ENCODE assay signal across 16 mouse cellular contexts in genomic region chr2:166565503-166565902, GRCm38 (mm10).
DNase-seq lines count a peak whose midpoint lies in the region; ATAC-seq and TF ChIP-seq lines count a peak whose summit lies in the region.
"Had no signal": no experiment of that assay in that cellular context is flagged by ENCODE, and none has a peak within 500 bp of the region (broad histone marks: within the 10 kb centered on the region; RNA-seq: fewer than 3 reads in every experiment).

No protein-coding gene starts in this region.

- no peak overlapping the region for H3K27ac ChIP-seq in liver, postnatal 0 days (ENCODE audit: low read depth)
- H3K27ac ChIP-seq in kidney, adult 2 months (ENCODE audit: insufficient read depth, low read depth, low read length), result no peak overlapping the region
- H3K27ac ChIP-seq: limb, embryonic 13.5 days; neural tube, embryonic 15.5 days had no signal

- 70% methylated on average over 5 of the region's 5 CpGs for WGBS in liver, postnatal 0 days (ENCODE audit: insufficient replicate concordance)
- WGBS in kidney, adult 2 months, result 83% methylated on average over 5 of the region's 5 CpGs

- no peak for TF ChIP-seq EP300 in liver, postnatal 0 days (IDR thresholded peaks at IDR 0.05; ENCODE audit: low read depth)

- H3K4me1 ChIP-seq in liver, postnatal 0 days (ENCODE audit: insufficient read depth), result peaks cover 2% of the 10 kb centered on the region; the same call in 1 of the 2 replicates
- H3K4me1 ChIP-seq in kidney, adult 2 months (ENCODE audit: control insufficient read depth, insufficient read depth, low read length), result no peaks in the 10 kb centered on the region

- H3K4me2 ChIP-seq in liver, postnatal 0 days (ENCODE audit: low read depth, low read length), result no peak overlapping the region
- H3K4me2 ChIP-seq: limb, embryonic 13.5 days; neural tube, embryonic 15.5 days had no signal

- H3K9ac ChIP-seq in liver, postnatal 0 days (replicated peaks), result no peak overlapping the region
- H3K9ac ChIP-seq: limb, embryonic 13.5 days; neural tube, embryonic 15.5 days had no signal

- peak; percentile 55 for TF ChIP-seq CTCF in liver, postnatal 0 days (IDR thresholded peaks at IDR 0.05; ENCODE audit: low read depth)
- TF ChIP-seq CTCF in kidney, adult 2 months (conservative IDR thresholded peaks at IDR 0.05; ENCODE audit: insufficient read depth, insufficient read length, low read depth, low read length), result no peak

- no peak for TF ChIP-seq POLR2A in kidney, adult 2 months (IDR thresholded peaks at IDR 0.05; ENCODE audit: low read depth, low read length)

- no peaks in the 10 kb centered on the region for H3K9me3 ChIP-seq in liver, postnatal 0 days (ENCODE audit: low read length)
- H3K9me3 ChIP-seq: limb, embryonic 13.5 days; neural tube, embryonic 15.5 days had no signal

- H3K27me3 ChIP-seq in liver, postnatal 0 days (ENCODE audit: insufficient read depth, low read length), result no peaks in the 10 kb centered on the region
- H3K27me3 ChIP-seq in kidney, adult 2 months (replicated peaks; ENCODE audit: control insufficient read depth, insufficient read depth, low read length), result no peaks in the 10 kb centered on the region
- H3K27me3 ChIP-seq: limb, embryonic 13.5 days had no signal

- H3K36me3 ChIP-seq in liver, postnatal 0 days (replicated peaks; ENCODE audit: insufficient read depth, low read length), result peaks cover 13% of the 10 kb centered on the region; the same call in 1 of the 2 replicates
- no peaks in the 10 kb centered on the region for H3K36me3 ChIP-seq in kidney, adult 2 months (ENCODE audit: control insufficient read depth, insufficient read depth, low read length)

- no peak for ATAC-seq in CD4-positive, CD25-positive, alpha-beta regulatory T cell, adult 4 months
- ATAC-seq in liver, postnatal 0 days, result no peak
- no peak for ATAC-seq in granulocyte monocyte progenitor cell, adult 5-6 weeks (replicated peaks; ENCODE audit: poor library complexity, severe bottlenecking)
- ATAC-seq: midbrain, embryonic 16.5 days had no signal

- DNase-seq in CD4-positive, CD25-positive, alpha-beta regulatory T cell, adult 2 months (ENCODE audit: low read depth, low spot score), result peak; percentile 49
- no peak for DNase-seq in liver, postnatal 0 days
- no peak for DNase-seq in liver
- peak; percentile 20 for DNase-seq in T-cell, adult 2 months (ENCODE audit: low spot score)
- DNase-seq in thymus, postnatal 25 days, result peak; percentile 45
- DNase-seq in kidney, adult 2 months, result no peak
- DNase-seq: heart, adult 18-20 months; heart, postnatal 36 days; kidney, adult 9 months; lung, postnatal 4 days; right cerebral cortex, adult 18-20 months had no signal

- H3K4me3 ChIP-seq in liver, postnatal 0 days (ENCODE audit: low read depth, low read length), result no peak overlapping the region
- no peak overlapping the region for H3K4me3 ChIP-seq in kidney, adult 2 months (ENCODE audit: insufficient read depth, low read depth, low read length)
- H3K4me3 ChIP-seq: limb, embryonic 13.5 days; neural tube, embryonic 15.5 days had no signal

Comparison
In these comparisons a context has a peak if more than half of its experiments do, and no peak if none do; other contexts are left out.
1. DNase-seq: peak in CD4-positive, CD25-positive, alpha-beta regulatory T cell, adult 2 months (single experiment), T-cell, adult 2 months (single experiment) and thymus, postnatal 25 days (single experiment); none in liver, postnatal 0 days (single experiment), liver (single experiment) and kidney, adult 2 months (single experiment).